Mouse (Mus musculus): ENCODE data around the gene Robo1.

The Robo1 gene

GRCm38 (mm10) chr16:72678450-72678849 lies 370.3 kb downstream of the Robo1 start:
- DNase-seq (ENCODE audit: low read depth, low spot score) = no peak

GRCm38 (mm10) chr16:72678947-72679558 lies 370.9 kb downstream of the Robo1 start:
- DNase-seq (ENCODE audit: low read depth, low spot score) = no peak

DNA sequence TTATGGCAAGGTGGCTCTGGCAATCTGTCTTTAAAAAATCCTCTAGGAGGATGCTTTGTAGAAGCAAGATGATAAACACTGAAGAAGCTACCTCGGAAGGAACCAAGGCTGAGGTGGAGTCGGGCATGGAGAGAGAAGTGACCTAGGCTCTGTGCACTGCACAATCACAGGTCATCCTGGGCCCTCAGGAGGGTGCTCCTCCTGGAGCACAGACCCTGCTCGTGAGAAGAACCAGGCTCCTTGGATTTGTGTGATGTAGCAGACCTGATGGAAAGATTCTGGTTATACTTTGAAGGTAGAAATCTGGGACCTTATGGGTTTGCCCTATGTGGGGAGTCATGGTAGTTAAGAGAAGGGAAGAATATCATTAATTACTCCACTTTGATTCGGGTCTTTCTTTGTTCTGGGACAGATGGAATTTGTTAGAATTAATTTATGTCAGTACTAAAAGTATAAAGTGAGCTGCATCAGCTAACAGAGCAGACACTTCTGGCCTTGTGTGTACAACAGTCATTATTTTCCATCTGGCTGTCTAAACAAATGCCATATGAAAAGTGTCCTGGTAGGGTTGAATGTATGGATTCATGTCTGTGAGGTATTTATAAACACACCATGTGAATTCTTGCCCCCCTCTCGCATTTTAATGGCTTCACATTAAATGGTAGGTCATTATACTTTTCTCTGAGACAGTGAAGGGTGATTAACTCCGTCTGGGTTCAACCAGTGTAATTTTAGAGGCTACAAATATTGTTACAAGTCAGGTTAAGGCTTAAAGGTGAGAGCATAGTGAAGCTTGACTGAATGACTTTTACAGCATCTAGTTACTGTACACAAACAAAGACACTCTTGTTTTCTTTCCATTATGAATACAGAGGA lies 377.7 kb downstream of the Robo1 start:
- DNase-seq (ENCODE audit: low read depth, low spot score) = no peak

GRCm38 (mm10) chr16:72686480-72687053 lies 378.5 kb downstream of the Robo1 start:
- DNase-seq (ENCODE audit: low read depth, low spot score) = no peak

DNA sequence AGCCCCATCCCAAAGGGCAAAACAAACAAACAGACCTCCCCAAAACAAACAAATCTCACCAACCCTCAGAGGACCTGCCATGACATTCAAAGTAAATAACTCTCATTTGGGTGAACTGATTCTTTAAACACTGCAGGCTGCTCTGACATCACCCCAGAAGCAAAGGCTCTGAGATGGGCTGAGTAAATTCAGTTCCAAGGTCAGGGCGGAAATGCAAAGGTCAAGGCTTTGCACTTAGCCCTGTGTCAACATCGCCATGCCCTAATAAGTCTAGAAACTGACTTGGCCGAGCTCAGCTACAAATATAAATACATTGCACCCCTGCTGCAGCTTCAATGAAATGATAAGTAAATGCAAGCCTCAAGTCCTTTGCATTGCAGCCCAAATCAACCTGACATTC lies 379.5 kb downstream of the Robo1 start:
- DNase-seq (ENCODE audit: low read depth, low spot score) = no peak

GRCm38 (mm10) chr16:72688185-72688681 lies 380.1 kb downstream of the Robo1 start:
- DNase-seq (ENCODE audit: low read depth, low spot score) = no peak

DNA sequence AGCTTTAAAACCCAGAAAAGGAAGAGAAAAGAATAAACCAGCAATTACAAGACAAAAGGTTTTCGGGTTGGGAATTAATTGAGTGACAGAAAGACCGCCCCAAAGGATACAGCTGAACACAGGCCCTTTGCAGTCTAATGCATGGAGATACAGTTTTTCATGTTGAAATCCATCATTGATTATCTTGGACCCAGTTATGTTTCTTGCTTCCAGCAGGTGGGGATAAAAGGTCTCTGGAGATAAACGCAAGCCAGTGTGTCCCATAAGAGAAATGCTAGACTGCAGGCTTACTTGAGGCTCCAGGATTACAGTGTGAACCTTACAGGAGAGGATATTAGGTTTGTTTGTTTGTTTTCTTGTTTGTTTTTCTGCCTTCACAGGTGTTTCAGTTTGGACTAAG lies 383.8 kb downstream of the Robo1 start:
- DNase-seq (ENCODE audit: low read depth, low spot score) = no peak

GRCm38 (mm10) chr16:72693446-72694274 lies 385.6 kb downstream of the Robo1 start:
- no peak for DNase-seq (ENCODE audit: low read depth, low spot score)

DNA sequence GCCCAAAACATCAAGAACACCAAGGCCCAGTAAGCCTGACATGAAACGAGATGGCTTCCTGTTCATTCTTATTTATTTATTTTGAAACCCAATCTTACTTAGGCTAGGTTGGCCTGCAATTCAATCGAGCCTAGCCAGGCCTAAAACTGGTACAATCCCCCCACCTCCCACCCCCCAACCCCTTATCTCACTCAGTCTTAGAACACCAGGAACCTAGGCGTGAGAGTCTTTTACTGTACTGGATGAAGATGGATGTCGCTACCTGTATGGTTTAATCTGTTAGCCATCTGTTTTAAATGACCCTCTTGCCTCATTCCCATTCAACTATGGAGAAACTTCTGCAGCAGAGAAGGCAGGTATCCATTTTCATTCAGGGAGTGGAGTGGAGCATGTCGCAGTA lies 386.7 kb downstream of the Robo1 start:
- DNase-seq (ENCODE audit: low read depth, low spot score) = no peak

DNA sequence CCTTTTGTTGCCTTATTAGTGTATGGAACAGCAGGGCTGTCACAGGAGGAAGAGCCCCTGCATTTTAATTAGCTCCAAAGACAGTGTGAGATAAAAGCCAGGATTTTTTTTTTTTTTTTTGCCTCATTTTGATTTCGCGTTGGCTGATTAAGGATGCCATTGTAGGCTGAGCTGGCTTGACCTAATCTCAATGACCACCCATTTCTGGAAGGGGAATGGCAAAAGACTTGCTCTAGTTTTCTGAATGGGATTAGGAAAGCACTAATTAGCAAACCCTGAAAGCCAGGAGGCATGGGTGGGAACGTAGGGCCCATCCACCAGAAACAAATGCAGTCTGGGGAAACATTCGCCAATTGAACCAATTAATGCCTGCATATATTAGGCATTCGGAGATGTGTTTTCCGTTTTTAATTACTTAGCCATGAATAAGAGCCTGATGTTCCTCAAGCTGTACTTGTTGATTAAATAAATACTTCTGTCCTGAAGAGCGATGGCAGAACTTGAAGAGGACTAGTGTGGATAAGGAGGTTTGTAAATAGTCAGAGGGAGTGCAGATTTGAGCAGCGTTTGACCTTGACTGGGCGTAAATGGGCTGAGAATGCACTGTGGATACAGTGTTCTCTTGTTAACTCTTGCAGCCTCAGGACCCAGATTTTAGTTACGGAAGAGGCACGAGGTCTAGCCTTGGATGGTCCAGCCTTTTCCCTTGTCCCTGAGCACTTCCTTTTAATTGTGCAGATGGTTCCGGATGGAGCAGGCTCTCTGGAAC lies 391.3 kb downstream of the Robo1 start:
- DNase-seq (ENCODE audit: low read depth, low spot score) = no peak

DNA sequence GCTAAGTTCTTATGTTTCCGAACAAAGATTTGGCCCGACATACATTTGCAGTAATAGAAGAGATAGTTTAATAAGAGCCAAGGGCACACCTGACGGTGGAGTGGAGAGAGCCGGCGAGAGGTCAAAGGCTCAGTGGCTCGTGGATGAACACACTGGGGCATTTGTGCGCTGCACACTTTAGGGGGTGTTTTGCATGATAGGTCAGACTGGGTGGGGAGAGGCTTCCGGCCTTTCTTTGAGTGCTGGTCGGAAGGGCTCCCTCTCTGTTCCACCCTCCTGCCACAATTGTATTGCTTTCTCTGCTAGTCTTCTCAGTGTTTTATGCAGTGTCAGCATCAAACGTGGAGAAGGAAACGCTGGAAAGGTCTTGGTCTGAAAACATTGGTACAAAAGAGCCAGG lies 392.2 kb downstream of the Robo1 start:
- no peak for DNase-seq (ENCODE audit: low read depth, low spot score)

GRCm38 (mm10) chr16:72703486-72703885 lies 395.4 kb downstream of the Robo1 start:
- no peak for DNase-seq (ENCODE audit: low read depth, low spot score)

DNA sequence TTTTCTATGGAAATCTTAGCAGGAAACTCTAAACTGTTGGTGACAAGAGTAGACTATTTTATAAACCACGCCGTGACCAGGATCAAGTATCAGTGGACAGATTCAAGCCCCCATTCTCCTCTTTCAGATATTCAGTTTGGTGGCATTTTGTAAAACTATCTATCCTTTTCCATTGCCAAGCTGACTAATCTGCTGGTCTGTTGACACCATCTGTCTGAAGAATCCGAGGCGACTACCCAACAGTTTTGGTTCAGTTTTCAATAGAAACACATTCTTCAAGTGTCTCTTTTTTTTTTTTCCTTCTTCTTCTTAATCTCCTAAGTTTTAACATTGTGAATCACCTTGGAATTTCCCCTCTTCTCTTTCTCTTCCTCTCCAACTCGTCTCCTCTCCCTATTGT lies 397.7 kb downstream of the Robo1 start:
- no peak for DNase-seq (ENCODE audit: low read depth, low spot score)

DNA sequence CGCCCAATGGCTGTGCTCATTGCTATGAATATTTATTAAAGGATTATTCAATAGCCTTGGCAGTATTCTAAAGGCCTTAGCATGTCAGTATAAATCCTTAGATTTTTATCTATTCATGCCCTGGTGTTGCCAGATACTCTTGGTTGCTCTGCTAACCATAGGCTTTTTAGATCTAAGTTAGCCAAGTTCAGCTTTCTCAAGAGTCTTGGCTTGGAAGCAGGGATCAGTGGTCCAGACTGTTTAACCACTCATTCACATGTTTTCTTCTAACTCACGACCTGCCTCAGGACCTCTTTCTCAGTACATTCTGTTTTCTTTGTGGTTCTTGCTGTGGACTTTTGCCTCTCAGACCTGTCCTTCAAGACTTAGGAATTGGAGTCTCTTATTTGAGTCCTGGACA lies 400.4 kb downstream of the Robo1 start:
- DNase-seq (ENCODE audit: low read depth, low spot score) = no peak

DNA sequence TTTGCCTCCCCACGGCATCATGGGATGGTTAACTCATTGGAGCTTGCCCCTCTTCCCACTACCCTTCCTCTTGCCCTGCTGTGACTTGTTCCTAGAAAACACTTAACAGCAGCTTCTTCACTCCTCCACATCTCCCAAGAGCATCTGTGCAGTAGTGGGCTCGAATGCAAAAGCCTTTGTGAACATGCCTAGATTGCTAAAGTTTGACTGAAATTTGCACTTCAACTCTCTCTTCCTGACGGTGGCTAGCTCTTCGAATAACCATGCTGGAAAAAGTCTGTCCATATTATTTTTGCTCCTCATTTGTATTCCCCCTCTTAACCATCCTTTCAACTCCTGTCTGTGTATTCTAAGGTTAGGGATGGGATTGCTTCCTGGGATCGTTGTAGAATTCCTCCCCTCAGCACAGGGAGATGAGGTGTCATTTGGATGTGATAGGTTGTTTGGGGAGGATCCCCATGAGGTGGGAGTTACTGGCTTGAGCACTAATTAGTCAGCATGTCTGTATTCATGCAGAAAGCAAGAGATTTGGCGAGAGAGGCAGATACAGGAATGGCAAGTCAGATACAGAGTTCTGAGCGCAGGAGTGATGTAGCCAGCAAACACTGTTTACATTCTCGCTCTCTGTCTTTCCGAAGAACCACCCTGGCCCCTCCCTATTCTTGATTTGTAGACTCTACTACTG lies 409.2 kb downstream of the Robo1 start:
- DNase-seq (ENCODE audit: low read depth, low spot score) = no peak

DNA sequence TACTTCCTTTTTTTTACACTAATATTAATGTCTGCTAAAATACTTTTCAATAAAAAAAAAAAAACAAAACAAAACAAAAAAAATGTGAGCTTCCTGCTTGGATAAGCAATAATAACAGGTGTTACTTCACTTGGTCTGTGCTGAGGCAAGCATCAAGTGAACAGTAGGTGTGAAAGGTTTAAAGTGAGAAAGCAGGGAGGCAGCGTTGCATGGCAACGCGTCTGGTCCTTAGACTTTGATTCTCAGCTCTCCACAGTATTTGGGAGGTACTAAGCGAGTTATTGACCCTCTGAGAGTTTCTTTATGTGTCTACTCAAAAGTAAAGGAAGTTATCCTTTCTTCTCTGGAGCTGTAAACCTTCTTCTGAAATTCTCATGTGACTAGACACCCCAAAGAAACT lies 411.0 kb downstream of the Robo1 start:
- DNase-seq (ENCODE audit: low read depth, low spot score) = no peak

DNA sequence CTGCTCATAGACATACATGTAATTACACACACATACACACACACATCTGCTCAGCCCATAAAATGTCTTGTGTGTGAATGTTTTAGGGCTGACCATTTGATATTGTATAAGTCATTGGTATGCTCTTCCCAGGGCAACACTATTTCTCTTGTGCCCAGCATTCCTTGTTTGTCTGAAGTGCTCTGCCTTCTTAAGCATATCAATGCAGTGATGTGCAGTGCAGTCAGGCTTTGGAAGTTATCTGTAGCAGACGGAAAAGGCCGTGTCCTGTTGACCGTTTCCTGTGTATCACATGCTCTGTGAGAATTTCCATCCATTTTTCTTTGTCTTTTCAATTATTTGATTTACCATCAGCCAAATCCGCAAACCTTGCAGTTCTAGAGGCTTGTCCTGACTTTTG lies 412.9 kb downstream of the Robo1 start:
- no peak for DNase-seq (ENCODE audit: low read depth, low spot score)

GRCm38 (mm10) chr16:72721713-72722481 lies 413.8 kb downstream of the Robo1 start:
- no peak for DNase-seq (ENCODE audit: low read depth, low spot score)

DNA sequence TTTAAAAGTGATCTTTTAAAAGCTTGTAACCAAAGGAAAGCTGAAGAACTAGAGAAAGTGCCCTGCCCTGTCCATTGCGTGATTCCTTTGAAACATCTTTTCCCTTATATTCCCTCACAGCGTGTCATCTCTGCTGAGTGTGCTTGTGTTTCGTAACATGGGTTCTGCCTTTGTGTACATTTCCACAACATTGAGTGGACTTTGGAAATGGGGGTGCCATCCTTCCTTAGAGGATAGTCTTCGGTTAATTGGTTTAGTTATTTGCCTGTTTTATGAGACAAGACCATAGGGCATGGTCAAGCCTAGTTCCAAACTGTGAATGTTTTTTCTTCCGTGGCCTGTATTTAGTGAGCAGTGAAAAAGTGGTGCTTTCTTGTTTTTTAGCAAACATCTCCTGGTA lies 426.1 kb downstream of the Robo1 start:
- DNase-seq (ENCODE audit: low read depth, low spot score) = no peak

- no peak for DNase-seq (ENCODE audit: low read depth, low spot score)
Observed at GRCm38 (mm10) chr16:72735175-72735574, 427.1 kb downstream of the Robo1 start.
